Mouse (Mus musculus) heart, embryonic 10.5 days (tissue): Measurements from ENCODE around the gene Trpt1. TPM values are rescaled to one million over a fixed set of nuclear protein-coding genes. Genes with fewer than 3 reads are reported as not detected.

Experiments used
- DNase-seq: peaks from one replicate; pipeline ENCODE4 v3.0.0-alpha.2; 2017; ENCODE audit warnings: low spot score
- H3K27ac ChIP-seq: fragments of 300-500 bp; sonication (generic); 2 replicates; pipeline ENCODE4 v1.5.1; 2016; ENCODE audit warnings: mild to moderate bottlenecking
- H3K27me3 ChIP-seq: fragments of 300-500 bp; sonication (generic); 2 replicates; pipeline ENCODE4 v1.6.1; 2016; ENCODE audit warnings: mild to moderate bottlenecking; ENCODE audit not compliant: poor library complexity, insufficient read depth, severe bottlenecking
- H3K36me3 ChIP-seq: fragments of 300-500 bp; sonication (generic); 2 replicates; pipeline ENCODE4 v1.6.1; 2016; ENCODE audit warnings: mild to moderate bottlenecking, moderate library complexity
- H3K4me1 ChIP-seq: fragments of 300-500 bp; sonication (generic); 2 replicates; pipeline ENCODE4 v1.6.1; 2016; ENCODE audit warnings: mild to moderate bottlenecking
- H3K4me3 ChIP-seq: fragments of 300-500 bp; sonication (generic); 2 replicates; pipeline ENCODE4 v1.5.1; 2016; ENCODE audit warnings: mild to moderate bottlenecking, moderate library complexity
- H3K9me3 ChIP-seq: fragments of 300-500 bp; sonication (generic); 2 replicates; pipeline ENCODE4 v1.6.1; 2016; ENCODE audit warnings: mild to moderate bottlenecking, moderate library complexity
- WGBS: fragments of 180-500 bp; shearing (Covaris S2); methylation state at CpG from one replicate; pipeline ENCODE4 v1.1.7; 2016; 5-methylcytosine and 5-hydroxymethylcytosine counted together
- polyA plus RNA-seq: library from polyadenylated mRNA; unstranded; fragments of >200 nt; fragmentation: Nextera tagmentation; extraction: Ambion mirVana; gene quantifications from 2 replicates; pipeline ENCODE4 v1.2.1, GENCODE M21; 2016

The Trpt1 gene
- polyA plus RNA-seq, 1 experiment from 2014 or later: 11.3 TPM

DNA sequence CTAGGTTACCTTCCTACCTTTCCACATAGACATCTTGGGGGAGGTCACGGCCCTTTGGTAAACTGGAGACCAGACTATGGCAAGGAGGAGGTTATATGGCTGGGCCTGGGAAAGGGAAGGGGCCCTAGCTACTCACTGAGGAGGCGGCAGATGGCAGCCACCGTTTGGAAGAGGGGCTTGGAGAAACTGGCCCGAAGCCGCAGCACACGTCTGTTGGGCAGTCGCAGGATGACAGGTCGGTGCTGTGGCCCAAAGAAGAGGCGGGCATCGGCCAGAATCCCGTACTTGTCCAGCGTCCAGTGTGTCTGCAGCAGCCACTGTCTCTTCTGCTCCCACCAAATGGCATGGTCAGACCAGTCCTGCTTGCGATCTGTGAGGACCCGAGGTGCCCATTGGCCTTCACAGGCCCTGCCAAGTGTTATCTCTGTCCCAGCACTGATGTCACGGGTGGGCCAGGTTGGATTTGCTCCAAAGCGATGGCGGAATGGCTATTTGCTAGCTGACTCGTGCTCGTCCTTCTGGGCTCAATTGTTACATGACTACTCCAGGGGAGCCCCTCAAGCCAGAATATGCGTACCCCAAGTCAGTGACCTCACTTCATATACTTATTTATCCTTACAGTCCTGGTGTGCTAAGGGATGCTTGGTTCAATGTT is 18.7 kb downstream of the Trpt1 start:
- H3K9me3 ChIP-seq: no peaks in the 10 kb centered on the region
- no peaks in the 10 kb centered on the region for H3K27me3 ChIP-seq
- no peak for DNase-seq
- peaks cover 44% of the 10 kb centered on the region for H3K36me3 ChIP-seq
- 87% methylated on average over 20 of the region's 20 CpGs for WGBS
- H3K27ac ChIP-seq: no peak overlapping the region
- no peak overlapping the region for H3K4me3 ChIP-seq
- peaks cover 24% of the 10 kb centered on the region for H3K4me1 ChIP-seq

DNA sequence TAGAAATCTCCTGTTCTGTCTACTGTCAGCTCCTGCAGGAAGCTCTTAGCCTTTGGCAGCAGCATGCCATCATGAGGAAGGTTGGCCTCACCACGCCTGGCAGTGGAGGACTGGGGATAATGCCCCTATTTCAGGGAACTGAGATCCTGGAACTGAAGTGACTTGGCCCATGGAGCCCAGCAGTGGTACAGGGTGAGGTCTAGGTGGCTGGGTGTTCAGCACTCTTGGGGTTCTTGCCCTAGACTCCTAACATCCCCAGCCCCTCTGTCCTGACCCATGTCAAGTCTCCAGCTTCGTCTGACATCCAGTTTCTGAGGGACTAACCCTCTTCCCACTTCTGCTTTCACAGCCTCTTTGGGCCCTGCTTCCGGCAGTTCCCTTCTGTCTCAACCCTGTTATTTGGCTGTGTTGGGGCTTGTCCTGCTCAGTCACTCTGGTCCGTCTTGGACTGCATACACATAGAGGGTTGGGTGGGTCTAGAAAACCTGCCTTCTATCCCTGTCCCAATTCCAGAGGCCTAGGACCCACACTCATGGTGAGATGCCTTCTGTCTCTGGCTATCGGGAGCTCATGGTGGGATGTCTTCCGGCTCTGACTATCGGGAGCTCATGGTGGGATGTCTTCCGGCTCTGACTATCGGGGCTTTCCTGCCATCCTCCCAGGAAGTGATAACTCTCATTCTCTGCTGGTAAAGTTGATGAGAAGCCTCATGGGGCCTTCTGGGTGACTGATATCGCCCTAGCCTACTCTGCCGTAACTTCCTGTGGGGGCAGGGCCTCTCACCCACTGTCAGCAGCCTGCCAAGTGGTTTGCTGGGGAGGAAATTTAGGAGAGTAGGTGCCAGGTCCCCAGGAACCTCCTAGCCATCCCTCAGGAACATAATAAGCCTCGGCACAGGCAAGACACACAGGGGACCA is 21.9 kb downstream of the Trpt1 start:
- no peaks in the 10 kb centered on the region for H3K27me3 ChIP-seq
- peaks cover 26% of the 10 kb centered on the region for H3K4me1 ChIP-seq
- 61% methylated on average over 12 of the region's 12 CpGs for WGBS
- peak overlapping the region; percentile 47 for H3K27ac ChIP-seq
- H3K36me3 ChIP-seq: peaks cover 75% of the 10 kb centered on the region
- H3K9me3 ChIP-seq: no peaks in the 10 kb centered on the region
- DNase-seq: no peak
- peak overlapping the region; percentile 16; the same call in 1 of the 2 replicates for H3K4me3 ChIP-seq

DNA sequence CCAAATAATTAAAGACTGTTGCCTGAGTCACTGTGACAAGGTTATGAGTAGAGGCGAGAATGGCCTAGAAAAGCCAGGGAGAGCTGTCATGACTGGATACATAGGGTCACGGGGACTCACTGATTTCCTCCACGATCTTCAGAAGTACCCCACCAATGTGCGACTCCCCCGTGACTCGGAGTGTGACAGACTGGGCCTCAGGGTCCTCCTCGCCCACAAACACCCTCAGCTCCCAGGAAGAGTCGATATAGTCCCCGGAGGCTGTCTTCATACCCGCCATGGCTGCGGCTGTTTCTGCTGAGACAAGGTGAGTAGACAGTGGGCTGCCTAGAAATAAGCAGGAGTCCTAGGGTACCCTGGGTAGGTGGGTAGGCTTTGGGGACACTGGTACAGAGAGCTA is 22.6 kb downstream of the Trpt1 start:
- H3K4me1 ChIP-seq: peaks cover 26% of the 10 kb centered on the region
- no peaks in the 10 kb centered on the region for H3K9me3 ChIP-seq
- WGBS: 80% methylated on average over 11 of the region's 11 CpGs
- peak overlapping the region; percentile 16; the same call in 1 of the 2 replicates for H3K4me3 ChIP-seq
- no peaks in the 10 kb centered on the region for H3K27me3 ChIP-seq
- H3K27ac ChIP-seq: peak overlapping the region; percentile 47; the same call in 1 of the 2 replicates
- peaks cover 82% of the 10 kb centered on the region for H3K36me3 ChIP-seq
- DNase-seq: no peak

DNA sequence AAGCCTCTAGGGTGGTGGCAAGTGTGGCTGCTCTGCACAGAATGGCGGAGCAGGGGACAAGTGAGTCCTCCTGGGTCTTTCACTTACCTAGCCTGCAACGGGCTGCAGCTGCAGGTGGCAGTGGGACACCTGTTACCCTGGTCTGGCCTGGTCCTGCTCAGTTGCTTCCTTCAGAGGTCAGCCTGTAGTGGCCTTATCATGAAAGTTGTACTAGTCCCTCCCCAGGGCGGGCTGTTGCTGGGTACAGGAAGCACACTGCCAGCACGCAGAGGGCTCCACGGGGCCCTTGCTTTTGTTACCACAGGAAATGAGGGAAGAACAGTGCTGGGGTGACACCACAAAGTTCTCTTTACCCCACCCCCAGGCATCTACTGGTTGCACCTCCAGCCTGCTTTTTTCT is 23.3 kb downstream of the Trpt1 start, which contains the start of gene Fermt3:
Gene Fermt3 (minus strand): TSS at position 279 of the 400 bp plus-strand sequence.
- H3K9me3 ChIP-seq: no peaks in the 10 kb centered on the region
- no peaks in the 10 kb centered on the region for H3K27me3 ChIP-seq
- DNase-seq: no peak
- H3K36me3 ChIP-seq: peaks cover 81% of the 10 kb centered on the region
- 66% methylated on average over 5 of the region's 5 CpGs for WGBS
- peak within 1 kb of the TSS; percentile 47; the same call in 1 of the 2 replicates for H3K27ac ChIP-seq
- H3K4me3 ChIP-seq: peak within 1 kb of the TSS; percentile 16; the same call in 1 of the 2 replicates
- peaks cover 26% of the 10 kb centered on the region for H3K4me1 ChIP-seq

DNA sequence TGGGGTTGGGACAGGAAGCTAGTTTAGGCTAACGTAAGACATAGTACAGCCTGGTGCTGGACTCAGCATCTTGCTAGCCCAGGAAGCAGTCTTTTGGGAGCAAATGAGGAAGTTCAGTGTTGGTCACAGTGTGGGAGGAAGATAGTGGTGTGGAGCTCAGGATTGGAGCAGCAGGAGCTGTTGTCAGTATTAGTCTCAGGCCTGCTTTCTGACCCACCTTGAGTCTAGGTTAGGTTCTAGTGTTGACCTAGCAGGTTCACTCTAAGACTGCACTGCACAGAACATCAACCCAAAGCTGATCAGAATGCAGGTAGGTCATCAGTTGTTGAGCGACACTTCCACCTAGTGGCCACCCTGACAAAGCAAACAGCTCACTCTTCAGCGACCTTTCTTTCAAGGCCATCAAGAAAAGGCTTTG is 24.3 kb downstream of the Trpt1 start:
- DNase-seq: no peak
- peaks cover 26% of the 10 kb centered on the region for H3K4me1 ChIP-seq
- 47% methylated on average over 3 of the region's 3 CpGs for WGBS
- H3K36me3 ChIP-seq: peaks cover 86% of the 10 kb centered on the region
- no peaks in the 10 kb centered on the region for H3K9me3 ChIP-seq
- 0 out of 2 replicates have a peak overlapping the region, but pooled peaks have one; percentile 47 for H3K27ac ChIP-seq
- H3K4me3 ChIP-seq: no peak overlapping the region
- H3K27me3 ChIP-seq: no peaks in the 10 kb centered on the region

DNA sequence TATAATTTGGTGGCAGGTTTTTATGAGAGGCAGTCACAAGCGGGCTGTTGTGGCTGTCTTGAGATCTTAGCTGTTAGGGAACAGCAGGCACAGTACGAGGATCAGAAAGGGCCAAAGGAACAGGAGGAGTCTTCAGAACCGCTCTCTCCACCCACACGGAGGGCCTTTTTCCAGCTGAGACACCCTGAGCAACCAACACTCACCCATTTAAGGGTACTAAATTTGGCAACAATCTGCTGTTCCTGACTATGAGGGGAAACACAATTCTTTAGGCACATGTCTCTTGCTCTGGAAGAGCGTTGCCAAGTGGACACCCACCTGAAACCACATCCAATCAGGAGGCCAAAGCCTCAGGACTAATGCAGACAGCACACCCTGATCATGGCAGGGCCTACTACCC is 33.6 kb downstream of the Trpt1 start:
- 96% methylated on average over 5 of the region's 5 CpGs for WGBS
- no peak for DNase-seq
- Histone ChIP-seq H3K9me3 (no peaks in the 10 kb centered on the region), H3K4me1 (no peaks in the 10 kb centered on the region), H3K4me3 (no peak overlapping the region), H3K36me3 (peaks cover 96% of the 10 kb centered on the region), H3K27ac (no peak overlapping the region), H3K27me3 (no peaks in the 10 kb centered on the region)

DNA sequence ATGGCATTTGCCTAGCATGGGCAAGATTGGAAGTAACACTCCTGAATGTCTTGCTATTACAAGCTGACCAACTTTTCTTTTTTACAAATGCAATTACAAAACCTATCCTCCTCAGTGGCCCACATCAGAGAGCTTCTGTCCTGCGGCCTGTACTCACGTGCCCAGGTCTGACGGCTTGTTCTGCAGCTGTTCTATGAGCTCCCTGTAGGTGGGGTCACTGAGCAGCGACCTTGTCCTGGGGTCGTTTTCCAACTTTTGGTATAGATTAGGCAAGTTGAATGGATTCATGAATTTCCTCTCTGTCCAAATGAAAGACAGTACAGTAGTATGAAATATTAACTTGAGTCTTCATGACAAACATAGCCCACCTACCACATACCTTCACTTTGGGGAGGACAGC is 38.1 kb downstream of the Trpt1 start:
- WGBS: 92% methylated on average over 5 of the region's 5 CpGs
- H3K4me3 ChIP-seq: no peak overlapping the region
- H3K9me3 ChIP-seq: no peaks in the 10 kb centered on the region
- H3K27me3 ChIP-seq: no peaks in the 10 kb centered on the region
- H3K4me1 ChIP-seq: peaks cover 23% of the 10 kb centered on the region
- H3K27ac ChIP-seq: no peak overlapping the region
- peaks cover 71% of the 10 kb centered on the region for H3K36me3 ChIP-seq
- no peak for DNase-seq

DNA sequence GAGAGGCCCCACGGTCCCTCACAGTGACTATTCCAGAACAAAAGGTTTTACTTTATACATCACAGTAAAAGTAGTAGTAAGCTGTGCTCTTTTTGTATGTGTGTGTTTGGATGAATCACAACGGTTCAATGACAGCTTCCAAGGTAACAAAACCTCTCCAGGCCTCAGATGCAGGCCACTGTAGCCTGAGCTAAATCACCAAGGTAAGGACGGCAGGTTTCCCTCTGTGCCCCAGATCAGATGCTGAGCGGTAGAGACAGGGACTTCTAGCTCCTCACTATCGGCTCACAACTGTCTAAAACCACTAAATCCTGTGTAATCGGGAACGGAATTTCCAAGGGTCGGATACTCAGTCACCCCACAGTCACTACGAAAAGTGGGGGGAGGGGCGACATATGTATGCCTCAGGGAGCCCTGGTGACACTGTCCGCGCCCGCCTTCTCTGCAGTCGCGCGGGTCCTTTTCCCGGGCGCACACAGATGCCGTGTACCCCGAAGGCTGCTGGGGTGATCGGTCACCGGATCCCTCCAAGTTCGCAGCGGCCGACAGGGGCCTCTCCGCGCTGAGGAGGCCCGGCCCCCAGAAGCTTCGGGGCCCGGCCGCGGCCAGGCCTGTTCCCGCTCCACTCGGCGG is 43.3 kb downstream of the Trpt1 start:
- no peaks in the 10 kb centered on the region for H3K9me3 ChIP-seq

DNA sequence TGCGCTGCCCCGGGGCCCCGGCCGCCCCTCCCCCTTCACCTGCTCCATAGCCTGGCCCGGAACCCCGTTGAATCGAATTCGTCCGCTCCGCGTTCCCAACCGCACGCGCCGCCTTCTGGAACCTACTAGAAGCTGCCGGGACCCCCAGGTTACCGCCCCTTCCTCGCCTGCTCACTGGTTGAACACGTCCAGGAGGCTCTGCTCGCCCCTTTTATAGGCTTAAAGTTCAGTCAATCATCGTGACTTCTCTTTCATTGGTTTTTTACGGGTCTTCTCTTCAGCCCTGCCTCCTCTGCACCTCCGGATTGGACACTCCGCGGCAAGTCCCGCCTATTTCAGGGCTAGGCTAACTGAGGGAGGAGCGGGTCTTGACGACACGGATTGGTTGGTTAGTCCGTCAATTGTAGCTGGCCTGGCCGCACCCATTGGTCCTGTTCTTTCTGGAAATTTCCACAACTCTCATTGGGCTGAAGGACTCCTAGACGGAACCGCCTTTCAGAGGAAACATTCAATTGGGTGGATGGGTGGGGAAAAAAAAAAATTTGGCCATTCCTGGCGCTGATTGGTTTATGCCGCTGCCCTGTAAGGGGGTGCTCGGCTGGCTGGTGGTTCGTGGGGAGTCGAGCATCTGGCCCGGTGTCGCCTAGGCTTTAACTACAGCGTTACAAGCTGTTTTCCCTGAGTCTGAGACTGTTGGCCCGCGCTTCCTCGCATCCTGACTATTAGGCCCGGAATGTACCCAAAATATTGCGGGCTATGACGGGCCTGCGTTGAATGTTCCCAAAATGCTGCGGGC is 44.1 kb downstream of the Trpt1 start, which contains the start of gene Stip1:
Gene Stip1 (minus strand): TSS at position 127 of the 796 bp plus-strand sequence.
- peaks cover 37% of the 10 kb centered on the region for H3K4me1 ChIP-seq
- DNase-seq: peak; percentile 100
- peak within 1 kb of the TSS; percentile 96 for H3K4me3 ChIP-seq
- H3K27me3 ChIP-seq: no peaks in the 10 kb centered on the region
- H3K36me3 ChIP-seq: peaks cover 14% of the 10 kb centered on the region
- under 1% methylated on average over 49 of the region's 49 CpGs for WGBS
- no peaks in the 10 kb centered on the region for H3K9me3 ChIP-seq
- H3K27ac ChIP-seq: peak within 1 kb of the TSS; percentile 98

More for the DNA sequence above, 43.3 kb downstream of the Trpt1 start:
- Histone ChIP-seq H3K4me3 (peak overlapping the region; percentile 96), H3K36me3 (peaks cover 20% of the 10 kb centered on the region), H3K27me3 (no peaks in the 10 kb centered on the region), H3K4me1 (peaks cover 29% of the 10 kb centered on the region), H3K27ac (peak overlapping the region; percentile 98)
- WGBS: 2% methylated on average over 35 of the region's 35 CpGs
- DNase-seq: peak; percentile 84

DNA sequence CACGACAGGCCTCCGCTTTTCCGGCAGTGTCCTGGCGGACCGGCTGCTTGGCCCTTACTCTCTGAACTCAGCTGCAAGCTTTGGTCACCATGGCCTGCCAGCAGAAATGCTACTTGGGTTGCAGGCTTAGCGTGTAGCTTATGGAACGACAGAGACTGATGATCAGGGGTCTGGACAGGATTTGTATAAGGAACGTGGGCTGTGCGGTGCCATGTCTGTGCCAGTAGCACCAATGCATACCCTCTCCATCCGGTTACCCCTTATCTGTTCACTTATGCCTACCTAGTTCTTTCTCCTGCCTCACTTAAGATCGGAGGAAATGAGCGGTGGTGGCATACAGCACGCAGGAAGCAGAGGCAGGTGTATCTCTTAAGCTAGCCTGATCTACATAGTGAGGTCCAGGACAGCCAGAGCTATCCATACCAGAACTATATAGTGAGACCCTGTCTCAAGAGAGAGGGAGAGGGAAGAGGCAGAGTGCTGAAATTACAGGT is 44.8 kb downstream of the Trpt1 start:
- H3K4me3 ChIP-seq: peak overlapping the region; percentile 96
- no peaks in the 10 kb centered on the region for H3K9me3 ChIP-seq
- no peaks in the 10 kb centered on the region for H3K27me3 ChIP-seq
- peaks cover 37% of the 10 kb centered on the region for H3K4me1 ChIP-seq
- 23% methylated on average over 13 of the region's 13 CpGs for WGBS
- DNase-seq: no peak
- peaks cover 7% of the 10 kb centered on the region for H3K36me3 ChIP-seq
- H3K27ac ChIP-seq: peak overlapping the region; percentile 93

DNA sequence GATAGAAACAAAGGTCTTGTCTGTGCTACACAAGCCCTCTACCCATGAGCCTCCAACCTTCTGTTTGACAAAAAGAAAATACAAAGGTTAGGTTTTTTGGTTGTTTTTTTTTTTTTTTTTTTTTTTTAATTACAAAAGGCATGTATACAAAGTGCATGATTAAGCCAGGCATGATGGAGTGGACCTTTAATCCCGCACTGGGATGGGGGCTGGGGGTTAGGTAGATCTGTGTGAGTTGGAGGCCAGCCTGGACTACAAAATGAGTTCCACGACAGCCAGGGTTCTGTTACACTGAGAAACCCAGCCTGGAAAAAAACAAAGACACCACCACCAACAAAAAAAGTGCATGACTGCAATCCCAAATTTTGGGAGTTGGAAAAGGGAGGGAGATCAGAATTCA is 45.2 kb downstream of the Trpt1 start:
- Histone ChIP-seq H3K9me3 (no peaks in the 10 kb centered on the region), H3K4me3 (peak overlapping the region; percentile 96), H3K4me1 (peaks cover 37% of the 10 kb centered on the region), H3K27me3 (no peaks in the 10 kb centered on the region), H3K36me3 (peaks cover 7% of the 10 kb centered on the region), H3K27ac (peak overlapping the region; percentile 93; the same call in 1 of the 2 replicates)
- 96% methylated on average over 2 of the region's 2 CpGs for WGBS
- no peak for DNase-seq

DNA sequence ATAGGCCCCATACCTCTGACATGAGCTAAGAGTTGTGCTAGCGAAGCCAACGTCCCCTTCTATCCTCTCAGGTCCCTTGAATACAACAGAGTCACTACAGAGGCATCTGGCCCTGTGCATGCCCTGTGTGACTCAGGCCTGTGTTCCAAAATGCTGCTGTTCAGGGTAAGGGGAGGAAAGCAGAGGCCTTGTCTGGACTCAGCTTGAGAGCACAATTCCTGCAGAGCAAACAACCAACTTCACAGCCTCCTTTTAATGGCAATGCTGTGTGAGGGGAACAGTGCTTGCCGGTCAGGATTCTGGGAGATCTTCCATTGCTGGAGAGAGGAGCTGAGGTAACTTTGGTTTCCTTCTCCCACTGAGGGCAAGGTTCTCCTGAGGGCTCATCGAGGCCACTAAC is 48.3 kb downstream of the Trpt1 start:
- Histone ChIP-seq H3K9me3 (no peaks in the 10 kb centered on the region), H3K4me1 (peaks cover 14% of the 10 kb centered on the region), H3K27ac (peak overlapping the region; percentile 77), H3K36me3 (no peaks in the 10 kb centered on the region), H3K4me3 (no peak overlapping the region), H3K27me3 (no peaks in the 10 kb centered on the region)
- no peak for DNase-seq
- WGBS: 61% methylated on average over 4 of the region's 4 CpGs
